Mouse (Mus musculus): Measurements from ENCODE around the gene Itgb1bp1.

DNA sequence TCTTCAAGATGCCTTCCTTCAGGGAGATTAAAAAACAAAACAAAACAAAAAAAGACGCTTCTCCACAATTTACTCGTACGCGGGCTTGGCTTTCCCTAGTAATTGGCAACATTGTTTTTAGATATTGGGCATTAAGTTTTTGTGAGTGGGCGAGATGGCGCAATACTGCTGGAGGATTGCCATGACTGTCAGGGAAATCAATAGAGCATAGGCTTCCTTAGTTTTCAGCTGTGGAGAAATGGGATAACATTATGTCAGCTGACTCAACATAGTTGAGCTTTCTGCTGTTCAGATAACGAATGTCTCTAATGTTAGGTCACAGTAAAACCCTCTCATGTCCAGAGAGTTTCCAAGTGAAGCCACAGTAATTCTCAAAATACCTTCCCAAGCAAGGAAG lies 30.8 kb upstream of the Itgb1bp1 start:
- TF ChIP-seq POLR2A (IDR thresholded peaks at IDR 0.05; ENCODE audit: insufficient read depth, low read depth, low read length): no peak
- TF ChIP-seq EP300 (IDR thresholded peaks at IDR 0.05; ENCODE audit: insufficient read depth, low read depth, low read length): no peak
